Mouse (Mus musculus) cerebellum, adult 2 months (tissue): Measurements from ENCODE around the gene Cfap77.

Experiments
- CTCF ChIP-seq: fragments of 200-500 bp; IDR thresholded peaks from 2 replicates; pipeline ENCODE4 v1.5.1; 2011; ENCODE audit warnings: low read depth, mild to moderate bottlenecking, control low read depth, low read length, moderate library complexity, borderline replicate concordance; ENCODE audit not compliant: insufficient read depth
- POLR2A ChIP-seq: fragments of 200-500 bp; IDR thresholded peaks from 2 replicates; pipeline ENCODE4 v1.6.1; 2011; ENCODE audit warnings: low read length, control low read depth, borderline replicate concordance; ENCODE audit not compliant: insufficient read depth

DNA sequence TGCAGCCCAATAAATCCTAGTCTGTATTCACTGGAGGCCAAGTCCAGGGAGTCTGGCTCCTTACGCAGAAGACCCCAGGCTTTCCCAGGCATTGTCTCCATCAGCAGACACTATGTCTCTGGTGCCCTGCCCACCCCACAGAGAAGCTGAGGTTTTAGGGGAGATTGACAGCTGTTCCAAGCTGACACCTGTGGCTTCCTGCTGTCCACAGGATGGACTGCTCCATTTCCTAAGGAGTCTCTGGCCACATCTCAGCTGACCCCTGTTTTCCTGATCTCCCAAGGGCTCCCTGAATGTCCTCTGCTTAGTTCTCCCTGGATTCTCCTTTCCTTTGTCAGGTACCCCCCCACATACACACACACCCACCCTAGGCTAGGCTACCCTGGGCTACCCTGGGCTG, 86.6 kb downstream of the Cfap77 start:
- TF ChIP-seq POLR2A = no peak
- no peak for TF ChIP-seq CTCF
